Mouse (Mus musculus) skeletal muscle tissue, adult 2 months (tissue): ENCODE measurements around the gene Ifnk.

Source experiments
- DNase-seq: peaks from one replicate; pipeline ENCODE4 v3.0.0-alpha.2; 2012; ENCODE audit warnings: low read depth, low spot score

Ifnk gene

DNA sequence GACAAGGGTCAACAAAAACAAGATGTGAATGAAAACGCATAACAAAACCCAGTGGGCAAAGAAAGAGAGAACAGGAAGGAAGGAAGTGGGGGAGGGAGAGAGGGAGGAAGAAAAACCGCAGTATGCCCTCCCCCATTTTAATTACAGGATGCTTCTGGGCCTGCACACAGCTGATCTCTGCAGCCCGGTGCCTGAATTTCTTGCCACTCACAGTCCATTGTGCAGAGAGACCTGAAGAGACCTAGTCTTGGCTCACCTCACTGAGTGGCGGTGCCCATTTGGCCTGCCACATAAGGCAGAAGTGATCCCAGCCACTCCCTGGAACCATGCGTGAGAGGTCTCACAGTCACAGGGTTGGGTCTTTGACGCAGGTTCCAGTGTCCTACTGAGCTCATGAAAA, 13.8 kb upstream of the Ifnk start:
- DNase-seq, result no peak

GRCm38 (mm10) chr4:35140317-35140716, 11.5 kb upstream of the Ifnk start:
- DNase-seq, result no peak

- no peak for DNase-seq
These were observed 8.3 kb upstream of the Ifnk start for GRCm38 (mm10) chr4:35143472-35144102.

GRCm38 (mm10) chr4:35145726-35146125, 6.1 kb upstream of the Ifnk start:
- DNase-seq, result no peak

GRCm38 (mm10) chr4:35146597-35146996, 5.3 kb upstream of the Ifnk start:
- no peak for DNase-seq

DNA sequence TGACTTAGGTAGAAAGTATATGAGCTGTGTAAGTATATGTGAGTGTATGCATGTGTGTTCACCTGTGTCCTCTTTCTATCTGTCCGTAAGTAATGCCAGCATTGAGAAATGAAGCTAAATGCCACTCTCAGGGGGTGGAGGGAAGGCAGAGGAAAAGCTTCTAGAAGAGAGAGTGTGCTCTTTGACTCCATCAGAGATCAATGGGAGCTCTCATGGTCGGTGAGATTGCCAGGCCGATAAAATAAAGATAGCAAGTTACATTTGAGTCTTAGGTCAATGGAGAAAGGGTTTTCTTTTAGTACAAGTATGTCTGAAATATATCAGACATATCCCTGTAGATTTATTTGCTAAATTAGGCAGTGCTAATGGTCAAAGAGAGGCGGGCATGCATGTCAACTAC, 3.5 kb upstream of the Ifnk start:
- DNase-seq, result no peak

DNA sequence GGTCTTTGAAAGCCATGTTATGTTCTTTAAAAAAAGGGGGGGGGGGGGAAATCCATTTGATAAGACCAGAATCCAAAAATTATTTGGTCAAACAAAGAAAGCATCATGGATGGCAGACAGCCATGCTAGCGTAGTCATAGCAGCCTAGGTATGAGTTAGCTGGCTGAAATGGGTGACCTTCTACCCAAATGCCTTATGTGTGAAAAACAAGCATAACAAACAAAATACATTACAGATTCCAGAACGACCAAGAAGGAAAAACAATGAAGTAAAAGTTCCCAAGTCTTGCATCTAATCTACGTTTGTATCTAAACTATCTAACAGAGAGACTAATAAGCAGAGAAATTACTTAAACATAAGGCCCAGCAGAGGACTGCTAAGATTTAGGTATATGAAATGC, 1.1 kb upstream of the Ifnk start:
- DNase-seq, result no peak

DNA sequence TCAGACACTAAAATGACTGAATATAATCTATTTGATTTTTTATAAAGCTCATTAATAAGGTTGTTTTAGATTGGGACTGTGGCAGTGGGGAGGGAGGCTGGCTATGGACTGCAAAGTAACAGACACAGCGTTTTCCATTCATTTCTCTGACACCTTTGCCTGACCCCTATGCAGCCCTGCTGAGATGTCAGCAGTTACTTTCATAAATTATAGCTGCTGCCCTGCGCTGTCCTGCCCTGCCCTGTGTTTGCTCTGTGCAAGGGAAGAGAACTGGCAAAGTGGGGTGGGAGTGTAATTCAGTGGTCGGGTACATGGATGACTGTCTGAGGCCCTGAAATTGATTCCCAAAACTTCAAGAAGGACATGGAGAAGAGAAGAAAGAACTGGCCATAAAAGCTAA, 2.2 kb downstream of the Ifnk start:
- DNase-seq, result no peak

DNA sequence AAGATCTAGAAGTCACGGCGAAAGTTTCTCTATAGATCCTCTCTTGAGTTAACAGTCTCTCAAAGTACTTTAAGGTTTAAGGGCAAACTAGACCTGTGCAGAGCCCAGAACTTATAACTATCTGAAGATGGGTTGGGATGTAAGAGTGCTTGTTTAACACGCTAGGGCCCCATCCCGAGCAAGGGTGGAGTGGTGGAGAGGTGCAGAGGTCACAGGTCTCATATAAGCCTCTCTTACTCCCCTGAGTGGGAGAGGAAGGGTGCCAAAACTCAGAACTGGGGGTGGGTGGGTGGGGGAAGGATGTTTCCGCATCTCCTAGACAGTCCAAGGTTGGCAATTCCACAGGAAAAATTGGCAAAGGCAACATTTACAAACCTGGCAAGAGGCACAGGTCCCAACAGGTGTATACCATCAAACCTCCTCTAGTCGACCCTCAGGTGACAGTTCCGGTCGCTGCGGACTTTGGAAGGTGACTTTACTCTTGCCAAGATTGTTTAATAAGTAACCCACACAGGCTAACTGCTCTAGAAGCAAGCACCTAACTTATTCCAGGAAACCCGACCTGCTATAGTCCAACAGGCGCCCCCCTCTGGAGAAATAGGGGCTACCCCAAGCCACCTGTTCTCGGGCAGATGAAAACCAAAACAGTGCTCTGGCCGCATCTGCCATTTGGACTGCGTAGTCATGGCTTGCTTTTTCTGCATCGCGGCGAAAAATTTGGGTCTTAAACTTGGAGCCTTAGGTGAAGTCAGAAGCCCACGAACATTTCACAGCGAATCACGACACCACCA, 3.5 kb downstream of the Ifnk start:
- no peak for DNase-seq

GRCm38 (mm10) chr4:35156149-35156611, 4.3 kb downstream of the Ifnk start:
- DNase-seq, result peak; percentile 30

DNA sequence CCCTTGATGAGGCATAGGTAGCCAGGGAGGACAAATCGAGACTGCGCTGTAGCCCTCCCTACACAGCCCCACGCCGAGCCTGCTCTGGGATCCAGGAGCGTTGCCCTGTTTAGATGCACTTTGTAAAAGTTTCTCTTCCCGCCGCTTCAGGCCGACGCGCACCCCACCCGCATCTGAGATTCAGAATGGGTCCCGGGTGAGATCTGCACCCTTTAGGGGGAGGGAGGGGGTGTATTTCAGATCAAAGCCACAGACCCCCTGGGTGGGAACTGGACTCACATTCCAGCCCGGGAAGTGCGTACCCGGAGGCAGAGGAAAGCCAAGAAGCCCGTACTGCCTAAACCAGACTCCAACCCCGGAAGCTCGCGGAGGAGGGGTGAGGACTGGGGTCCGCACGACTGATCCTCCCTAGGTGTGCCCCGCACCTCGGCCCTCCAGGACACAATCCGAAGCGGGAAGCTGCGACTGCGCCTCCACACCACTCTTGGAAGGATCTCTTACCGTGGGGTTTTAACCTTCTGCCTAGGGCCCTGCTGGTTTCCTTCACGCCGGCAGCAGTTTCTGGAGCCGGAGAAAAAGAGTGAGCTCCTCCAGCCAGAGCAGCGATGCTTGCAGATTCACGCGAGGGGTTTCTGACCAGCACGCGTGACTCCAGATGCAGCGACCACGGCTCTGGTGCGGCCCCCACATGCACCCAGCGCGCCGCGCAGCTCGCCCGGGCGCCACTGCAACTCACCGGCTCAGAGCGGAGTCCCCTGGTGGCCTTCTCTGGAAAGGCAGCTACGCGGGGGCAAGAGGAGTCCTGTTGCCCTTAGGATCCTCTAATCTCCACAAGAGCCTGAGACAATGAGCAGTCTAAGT, 5.1 kb downstream of the Ifnk start, which contains the start of gene Mob3b:
Mob3b (minus strand) TSS at position 734 of the 861 bp plus-strand sequence.
- DNase-seq, result peak; percentile 47

DNA sequence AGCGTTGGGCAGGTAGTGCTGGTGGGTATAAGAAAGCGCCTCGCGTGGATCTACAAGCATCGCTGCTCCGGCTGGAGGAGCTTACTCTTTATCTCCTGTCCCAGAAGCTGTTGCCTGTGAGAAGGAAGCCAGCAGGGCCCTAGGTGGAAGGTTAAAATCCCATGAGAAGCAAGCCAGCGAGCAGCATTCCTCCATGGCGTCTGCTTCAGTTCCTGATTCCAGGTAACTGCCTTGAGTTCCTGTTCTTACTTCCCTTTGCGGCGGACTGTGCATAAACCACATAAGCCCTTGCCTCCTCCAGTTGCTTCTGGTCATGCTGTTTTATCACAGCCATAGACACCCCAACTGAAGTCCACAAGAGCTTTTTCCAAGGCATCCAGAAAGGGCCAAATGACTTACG, 6.0 kb downstream of the Ifnk start:
- no peak for DNase-seq

DNA sequence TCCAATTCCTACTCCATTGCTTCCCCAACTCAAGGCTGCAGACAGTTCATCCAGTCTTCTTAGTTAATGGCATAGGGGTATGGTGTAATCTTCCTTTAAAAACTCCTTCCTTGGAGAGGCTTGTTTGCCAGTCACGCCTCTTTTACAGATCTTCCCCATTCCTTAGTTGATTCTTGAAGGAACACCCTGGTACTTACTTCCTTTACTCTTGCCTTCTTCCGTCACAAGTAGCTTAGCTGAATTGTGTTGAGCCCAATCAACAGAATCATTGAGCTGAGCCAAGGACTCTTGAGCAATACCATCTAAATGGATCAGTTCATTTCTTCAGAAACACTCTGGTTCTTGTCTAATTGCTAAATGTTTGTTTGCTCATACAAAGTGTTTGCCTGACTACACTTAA, 13.4 kb downstream of the Ifnk start:
- DNase-seq, result no peak

- DNase-seq, result no peak
These were observed 14.1 kb downstream of the Ifnk start for GRCm38 (mm10) chr4:35165947-35166346.

DNA sequence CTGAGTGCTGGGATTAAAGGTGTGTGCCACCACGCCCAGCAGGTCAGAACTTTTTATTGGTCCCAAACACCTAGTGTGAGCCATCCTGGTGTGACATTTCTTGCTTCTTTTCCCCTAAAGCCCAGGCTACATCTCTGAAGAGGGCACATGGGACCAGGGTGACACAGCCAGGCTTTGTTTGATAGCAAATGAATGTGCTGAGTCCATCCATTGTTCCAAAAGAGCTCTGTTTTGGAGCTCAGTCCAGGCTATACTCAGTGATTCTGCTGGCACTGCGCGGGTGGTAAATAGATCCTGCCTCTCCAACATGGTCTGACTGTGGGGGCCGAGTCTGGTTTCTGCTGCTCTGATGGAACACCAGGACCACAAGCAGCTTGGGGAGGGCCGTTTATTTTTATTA, 16.0 kb downstream of the Ifnk start:
- no peak for DNase-seq

GRCm38 (mm10) chr4:35169571-35170125, 17.8 kb downstream of the Ifnk start:
- DNase-seq, result no peak

DNA sequence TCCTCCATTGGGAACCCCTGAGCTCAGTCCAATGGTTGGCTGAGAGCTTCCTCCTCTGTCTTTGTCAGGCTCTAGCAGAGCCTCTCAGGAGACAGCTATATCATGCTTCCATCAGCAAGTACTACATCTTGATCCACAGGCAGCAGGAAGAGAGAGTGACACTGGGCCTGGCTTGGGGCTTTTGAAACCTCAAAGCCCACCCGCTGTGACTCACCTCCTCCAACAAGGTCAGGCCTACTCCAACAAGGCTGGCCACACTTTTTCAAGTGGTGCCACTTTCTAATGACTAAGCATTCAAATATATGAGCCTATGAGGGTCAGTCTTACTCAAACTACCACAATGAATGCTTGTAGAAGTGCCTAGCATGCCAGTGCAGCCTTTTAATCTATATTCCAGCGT, 20.6 kb downstream of the Ifnk start:
- no peak for DNase-seq

DNA sequence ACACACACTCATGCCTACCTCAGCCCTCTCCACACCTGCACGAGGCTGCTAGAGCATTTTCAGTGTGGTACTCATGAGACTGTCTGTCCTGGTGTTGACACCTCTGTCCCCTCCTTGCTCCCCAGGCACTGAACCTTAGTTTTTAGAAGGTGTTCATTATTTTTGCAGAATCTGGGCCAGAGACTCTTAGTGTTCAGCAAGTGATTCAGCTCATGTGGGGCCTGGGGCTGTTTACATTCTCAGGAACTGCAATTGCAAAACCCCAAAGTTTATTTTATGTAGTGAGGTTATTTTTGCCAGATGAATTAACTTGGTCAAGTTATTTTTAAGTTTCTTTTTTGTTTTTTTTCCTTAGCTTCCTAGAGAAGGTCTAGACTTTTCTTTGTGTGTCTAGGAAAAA, 21.7 kb downstream of the Ifnk start:
- no peak for DNase-seq

- DNase-seq, result no peak
These were observed 23.7 kb downstream of the Ifnk start for GRCm38 (mm10) chr4:35175566-35175965.

DNA sequence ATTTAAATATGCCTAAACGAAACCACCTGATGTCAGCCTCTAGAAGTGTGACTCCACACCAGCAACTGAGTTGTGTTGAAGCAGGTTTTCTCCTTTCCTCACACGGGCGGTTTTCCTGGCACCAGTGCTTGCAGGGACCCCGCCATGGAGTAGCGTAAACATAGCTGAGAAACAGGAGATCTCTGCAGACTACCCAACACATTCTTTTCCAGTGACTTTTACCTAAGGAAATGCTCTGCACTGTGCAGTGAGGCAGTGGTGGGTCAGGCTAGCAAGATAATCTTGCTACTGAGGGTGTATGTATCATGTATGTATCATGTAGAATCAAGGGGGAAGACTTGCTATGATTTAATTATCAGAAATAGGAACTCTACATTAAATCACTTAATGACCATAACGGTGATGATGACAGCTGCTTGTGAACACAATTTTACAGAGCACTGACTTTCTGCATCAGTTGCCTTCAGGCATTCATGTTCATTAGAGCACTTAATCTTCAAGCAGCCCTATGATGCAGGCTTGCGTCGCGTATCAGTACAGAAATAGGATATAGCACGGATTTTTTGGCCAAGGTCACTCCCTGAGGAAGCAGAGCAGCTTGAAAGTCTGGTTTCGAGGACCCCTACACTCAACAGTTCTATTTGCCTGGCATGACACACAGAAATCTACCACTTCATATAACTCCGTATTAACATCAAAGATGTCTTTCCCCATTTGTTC, 26.2 kb downstream of the Ifnk start:
- DNase-seq, result no peak

- no peak for DNase-seq
These were observed 35.9 kb downstream of the Ifnk start for GRCm38 (mm10) chr4:35187617-35188326.
